Mouse (Mus musculus) left cerebral cortex, postnatal 25 days (tissue): ENCODE data around the gene Fam181b. TPM values are rescaled to one million over a fixed set of nuclear protein-coding genes. Genes with fewer than 3 reads are reported as not detected.

Source experiments
- DNase-seq, 2 experiments: peaks; one replicate each; pipeline ENCODE4 v3.0.0; 2022; ENCODE audit warnings: low spot score in 2 of 2, mixed read lengths in 1 of 2
- intact Hi-C: fragments of 180-260 bp; cut with DNase I; formaldehyde crosslinking; loops from one replicate; pipeline ENCODE4 v1.15.1; 2025
- total RNA-seq, 2 experiments: library from RNA; stranded (reverse); gene quantifications; 2 replicates each; pipeline ENCODE4 v1.2.3; 2021

The Fam181b gene
- total RNA-seq, 2 experiments from 2014 or later, result 21.5 to 22.2 TPM

DNA sequence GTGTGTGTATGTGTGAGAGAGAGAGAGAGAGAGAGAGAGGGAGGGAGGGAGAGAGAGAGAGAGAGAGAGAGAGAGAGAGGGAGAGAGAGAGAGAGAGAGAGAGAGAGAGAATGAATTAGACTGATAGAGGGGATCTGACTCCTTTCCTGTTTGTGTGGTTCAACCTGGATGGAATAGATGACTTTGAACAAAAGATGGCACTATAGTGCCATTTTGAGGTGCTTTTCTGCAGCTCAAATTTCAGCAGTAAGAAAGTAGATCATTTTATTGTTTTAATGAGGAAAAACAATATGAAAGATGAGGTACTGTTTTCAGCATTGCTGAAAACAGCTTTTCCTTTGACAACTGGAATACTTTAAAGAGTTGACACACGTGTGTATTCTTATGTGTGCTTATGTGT is 37.9 kb downstream of the Fam181b start:
- DNase-seq, result no peak
- intact Hi-C loops, result no loop called here

DNA sequence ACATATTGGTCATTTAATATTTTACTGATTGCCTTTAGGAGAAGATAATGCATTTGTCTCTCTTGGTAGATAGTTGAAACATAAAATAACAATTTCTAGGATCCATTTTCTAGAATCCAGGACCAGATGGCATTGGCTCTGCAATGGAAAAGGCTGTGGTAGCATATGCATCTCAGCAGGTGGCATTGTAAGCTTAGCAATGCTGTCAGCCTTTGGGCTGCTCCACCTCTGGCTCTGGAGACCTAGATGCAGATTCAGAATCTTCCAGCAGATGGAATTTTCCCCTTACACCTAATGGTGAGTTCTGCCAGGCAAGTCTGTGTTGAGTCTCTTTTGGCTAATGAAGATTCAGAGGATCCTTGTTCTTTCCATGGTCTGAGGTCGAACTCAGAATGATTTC is 44.3 kb downstream of the Fam181b start:
- intact Hi-C loops, result loop anchor here (10.0 kb wide), 1 partner anchor 921 kb away; no protein-coding TSS in a partner anchor
- DNase-seq, result no peak

Other genes with a start within 250 kb of the Fam181b start
- gene Ddias, start 205.6 kb upstream of the Fam181b start, total RNA-seq, result under 1 TPM; 0.55 to 0.87 TPM
- 10 to 100 TPM in 1 of 2 experiments, 1 to 10 TPM in 1; 9.4 to 11.4 TPM for gene Prcp, start 205.4 kb upstream of the Fam181b start, total RNA-seq